Mouse (Mus musculus): ENCODE data around the gene Bnip1.

The Bnip1 gene

DNA sequence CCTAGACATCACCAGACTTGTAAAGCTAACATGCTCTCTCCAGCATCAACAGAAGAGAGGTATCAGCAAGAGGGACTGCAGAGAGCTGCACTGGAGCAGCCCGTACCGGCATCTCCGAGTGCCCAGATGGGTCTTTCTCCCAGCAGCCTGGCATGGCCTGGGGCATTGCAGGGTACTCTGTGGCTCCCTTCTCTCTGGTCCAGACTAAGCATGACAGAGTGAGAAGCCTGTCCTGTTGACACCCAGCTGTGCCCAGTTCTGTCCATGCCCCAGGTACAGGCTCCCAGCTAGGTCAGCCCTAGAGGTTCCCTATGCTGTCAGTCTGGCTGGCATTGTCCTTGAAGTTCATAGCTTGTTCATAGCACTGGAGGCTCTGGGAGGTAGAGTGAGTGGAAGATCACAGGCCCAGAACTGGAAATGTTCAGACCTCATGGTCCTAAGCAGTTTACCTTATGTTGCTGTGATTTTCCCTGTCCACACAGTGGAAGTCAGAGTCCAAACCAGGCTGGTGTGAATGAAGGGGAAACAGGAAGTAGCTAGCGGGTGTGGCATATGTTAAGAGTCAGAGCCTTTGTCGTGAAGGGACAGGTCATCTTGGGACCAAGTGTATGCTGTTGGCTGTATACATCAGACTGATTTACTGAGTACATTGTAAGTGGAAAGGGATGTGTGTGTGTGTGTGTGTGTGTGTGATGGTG, 12.4 kb downstream of the Bnip1 start:
- DNase-seq (ENCODE audit: low read depth) = no peak

DNA sequence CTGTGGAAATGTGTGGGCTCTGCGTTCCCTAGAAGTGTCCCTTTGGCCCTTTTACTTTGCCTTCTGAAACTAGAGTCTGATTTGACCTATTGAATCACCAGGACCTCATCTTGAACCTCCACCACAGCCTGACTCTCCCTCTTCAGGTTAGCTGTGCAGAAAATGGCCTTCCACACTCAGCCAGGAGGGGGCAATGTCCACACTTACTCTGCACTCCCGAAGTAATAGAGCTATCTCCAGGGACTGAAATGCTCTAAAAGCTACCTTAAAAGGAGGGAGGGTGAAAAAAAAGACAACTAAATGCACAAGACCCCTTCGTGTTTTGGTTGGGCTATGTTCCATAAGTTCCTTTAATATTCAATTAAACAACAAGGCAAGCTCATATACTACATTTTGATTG, 13.9 kb downstream of the Bnip1 start:
- peak; percentile 84 for DNase-seq (ENCODE audit: low read depth)

DNA sequence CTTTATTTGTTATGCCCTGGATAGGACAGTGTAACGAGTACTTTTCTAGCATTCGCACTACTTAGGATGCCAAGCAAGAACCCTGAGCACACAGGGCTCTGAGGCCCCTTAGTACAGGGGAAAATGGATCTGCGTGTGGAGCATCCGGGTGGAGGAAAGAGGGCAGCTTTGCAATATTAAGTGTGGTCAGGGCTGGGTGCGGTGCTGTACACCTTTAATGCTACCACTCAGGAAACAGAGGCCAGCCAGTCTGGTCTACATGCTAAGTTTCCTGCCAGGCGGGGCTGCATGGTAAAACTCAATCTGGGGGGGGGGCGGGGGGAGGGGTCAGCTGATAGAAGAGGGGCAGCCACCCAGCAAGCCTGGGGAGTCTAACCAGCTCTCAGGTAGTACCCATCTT, 14.5 kb downstream of the Bnip1 start:
- no peak for DNase-seq (ENCODE audit: low read depth)

DNA sequence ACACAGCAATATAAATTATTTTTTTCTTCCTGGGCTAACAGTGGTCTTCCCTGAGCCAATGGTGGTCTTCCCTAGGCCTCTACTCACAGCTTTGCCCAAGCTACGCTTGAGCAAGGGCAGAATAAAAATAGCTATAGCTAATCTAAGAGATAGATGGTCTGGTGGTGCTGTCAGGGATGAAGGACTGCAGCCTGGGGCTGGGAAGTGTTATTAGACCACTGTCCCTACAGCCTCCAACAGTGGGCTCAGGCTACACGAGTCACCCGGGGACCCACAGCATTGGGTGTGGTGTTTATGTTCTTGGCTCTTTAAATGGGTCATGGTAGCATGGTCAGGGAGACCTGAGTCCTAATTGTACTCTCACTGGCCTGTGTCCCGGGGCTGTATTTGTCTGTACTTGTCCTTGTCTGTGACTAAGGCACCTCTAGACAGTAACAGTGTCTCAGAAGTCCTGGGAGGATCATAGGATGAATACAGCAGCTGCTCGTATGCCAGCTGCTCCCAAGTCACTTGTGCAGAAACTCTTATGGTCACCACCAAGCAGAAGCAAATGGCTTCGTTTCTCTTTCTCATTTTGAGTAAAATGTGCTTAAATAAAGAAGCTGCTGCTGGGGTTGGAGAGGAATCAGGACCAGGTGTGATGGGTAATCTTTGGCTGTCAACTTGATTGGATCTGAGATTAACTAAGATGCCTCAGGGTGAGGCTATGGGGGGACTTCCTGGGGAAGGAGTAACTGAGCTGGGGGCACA, 16.7 kb downstream of the Bnip1 start:
- DNase-seq (ENCODE audit: low read depth) = no peak

DNA sequence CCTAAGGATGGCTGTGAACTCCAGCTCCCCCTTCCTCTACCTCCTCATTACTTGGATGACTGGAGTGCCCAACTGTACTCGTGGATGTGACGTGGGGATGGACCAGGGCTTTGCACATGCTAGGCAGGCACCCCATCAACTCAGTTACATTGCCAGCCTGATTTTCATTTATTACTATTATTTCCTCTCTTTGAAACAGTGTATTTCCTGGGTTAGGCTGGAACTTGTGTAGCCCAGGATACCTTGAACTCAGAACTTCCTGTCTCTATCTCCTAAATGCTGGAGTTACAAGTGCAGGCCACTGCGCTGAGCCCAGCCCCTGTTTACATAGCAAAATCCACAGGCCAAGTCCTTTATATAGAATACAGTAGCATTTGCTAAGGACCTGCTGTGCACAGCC, 22.0 kb downstream of the Bnip1 start:
- no peak for DNase-seq (ENCODE audit: low read depth)

DNA sequence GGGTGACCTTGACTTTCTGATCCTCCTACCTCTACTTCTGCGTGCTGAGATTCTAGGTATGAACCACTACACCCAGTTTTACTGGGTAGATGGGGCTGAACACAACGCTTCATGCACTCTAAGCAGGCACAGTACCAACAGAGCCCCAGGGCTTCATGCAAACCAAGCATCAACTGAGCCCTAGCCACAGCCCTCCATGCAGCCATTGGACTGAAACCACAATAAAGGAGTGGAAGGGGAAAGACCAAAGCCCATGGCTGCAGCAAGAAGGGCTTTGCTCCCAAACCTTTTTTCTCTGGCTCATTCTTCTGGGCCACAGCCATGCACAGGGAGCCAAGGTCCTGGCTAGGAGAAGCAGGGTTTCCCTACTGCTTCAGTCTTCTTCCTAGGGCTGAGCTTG, 31.7 kb downstream of the Bnip1 start:
- no peak for DNase-seq (ENCODE audit: low read depth)

DNA sequence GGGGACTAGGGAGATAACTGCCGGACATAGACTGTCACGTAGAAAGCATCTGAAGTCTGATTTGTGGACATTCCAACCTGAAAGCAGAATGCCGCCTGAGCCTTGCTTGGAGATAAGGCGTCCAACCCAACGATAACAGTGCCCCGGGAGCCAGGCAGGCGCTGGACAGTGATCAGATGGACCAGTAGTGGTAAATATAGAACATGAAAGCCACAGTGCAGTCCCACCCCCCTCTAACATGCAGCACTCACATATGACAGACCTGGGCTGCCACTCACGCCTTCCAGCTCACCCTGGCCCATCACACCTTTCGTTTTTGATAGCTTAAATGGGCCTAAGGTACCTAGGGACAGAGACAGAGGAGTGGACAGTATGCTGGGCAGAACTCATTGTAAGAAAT, 32.6 kb downstream of the Bnip1 start:
- DNase-seq (ENCODE audit: low read depth) = no peak

DNA sequence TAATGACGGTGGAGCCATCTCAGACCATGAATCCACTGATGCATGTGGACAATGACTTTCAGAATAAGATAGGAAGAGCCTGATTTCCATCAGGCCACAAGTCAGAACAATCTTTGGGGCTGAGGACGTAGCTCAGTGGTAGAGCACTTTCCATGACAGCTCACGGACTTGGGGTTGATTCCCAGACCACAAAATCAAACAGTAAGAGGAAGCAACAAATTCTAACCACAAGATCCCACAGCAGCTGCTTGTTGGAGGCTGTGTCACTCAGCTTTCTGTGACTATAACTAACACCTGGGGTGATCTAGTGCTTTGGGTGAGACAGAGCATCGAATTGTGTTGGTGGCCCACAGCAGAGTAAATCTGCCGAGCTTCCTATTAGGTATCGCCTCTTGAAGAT, 35.9 kb downstream of the Bnip1 start:
- no peak for DNase-seq (ENCODE audit: low read depth)

DNA sequence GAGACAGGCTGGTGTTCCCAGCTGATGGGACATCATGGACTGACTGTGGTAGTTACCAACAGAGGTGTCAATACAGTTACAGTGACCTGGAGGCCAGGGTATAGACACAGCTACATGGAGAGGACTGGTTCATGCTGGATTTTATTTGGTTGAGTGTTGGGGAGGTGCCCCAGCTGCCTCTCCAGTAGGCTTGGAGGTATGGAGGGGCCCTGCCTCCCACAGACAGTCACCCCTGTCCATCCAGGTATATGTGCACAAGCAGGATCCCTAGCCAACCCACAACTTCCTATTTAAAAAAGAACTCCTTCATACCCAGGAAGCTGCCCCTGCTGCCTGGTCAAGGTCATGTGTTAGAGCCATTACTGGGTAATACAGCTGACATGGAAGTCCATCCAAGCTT, 36.9 kb downstream of the Bnip1 start:
- DNase-seq (ENCODE audit: low read depth) = no peak

DNA sequence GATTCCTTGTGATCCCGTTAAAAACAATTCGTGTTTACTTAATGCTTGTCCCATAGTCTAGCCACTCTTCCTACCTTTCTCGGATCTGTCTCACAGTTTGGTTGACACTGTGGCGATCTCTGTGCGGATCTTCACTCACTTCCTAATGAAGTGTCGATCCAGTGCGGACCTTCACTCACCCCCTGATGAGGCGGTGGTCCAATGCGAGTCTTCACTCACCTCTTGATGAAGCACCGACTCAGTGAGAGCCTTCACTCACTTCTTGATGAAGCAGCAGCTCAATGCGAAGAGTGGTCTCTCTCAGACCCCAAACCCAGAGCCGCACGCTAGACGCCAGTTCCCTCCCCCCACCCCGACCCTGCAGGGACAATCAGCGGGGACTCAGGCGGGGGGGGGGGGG, 45.3 kb downstream of the Bnip1 start:
- no peak for DNase-seq (ENCODE audit: low read depth)

DNA sequence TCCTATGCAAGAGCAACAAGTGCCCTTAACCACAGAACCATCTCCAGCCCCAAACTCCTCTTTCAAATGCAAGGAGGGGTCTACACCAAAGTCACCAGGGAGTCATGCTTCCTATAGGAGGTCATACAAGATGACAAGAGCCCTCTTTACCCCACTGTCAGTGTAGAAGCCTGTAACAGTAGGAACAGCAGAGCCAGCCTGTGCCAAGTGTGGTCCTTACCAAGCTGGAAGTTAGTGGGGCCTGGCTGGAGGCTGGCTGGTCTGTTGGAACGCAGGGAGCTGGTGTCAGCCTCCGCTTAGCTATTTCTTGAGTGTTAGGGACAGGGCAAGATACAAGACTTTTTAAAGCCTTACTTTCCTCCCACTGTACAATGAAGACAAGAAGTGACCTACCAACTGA, 52.9 kb downstream of the Bnip1 start:
- no peak for DNase-seq (ENCODE audit: low read depth)

DNA sequence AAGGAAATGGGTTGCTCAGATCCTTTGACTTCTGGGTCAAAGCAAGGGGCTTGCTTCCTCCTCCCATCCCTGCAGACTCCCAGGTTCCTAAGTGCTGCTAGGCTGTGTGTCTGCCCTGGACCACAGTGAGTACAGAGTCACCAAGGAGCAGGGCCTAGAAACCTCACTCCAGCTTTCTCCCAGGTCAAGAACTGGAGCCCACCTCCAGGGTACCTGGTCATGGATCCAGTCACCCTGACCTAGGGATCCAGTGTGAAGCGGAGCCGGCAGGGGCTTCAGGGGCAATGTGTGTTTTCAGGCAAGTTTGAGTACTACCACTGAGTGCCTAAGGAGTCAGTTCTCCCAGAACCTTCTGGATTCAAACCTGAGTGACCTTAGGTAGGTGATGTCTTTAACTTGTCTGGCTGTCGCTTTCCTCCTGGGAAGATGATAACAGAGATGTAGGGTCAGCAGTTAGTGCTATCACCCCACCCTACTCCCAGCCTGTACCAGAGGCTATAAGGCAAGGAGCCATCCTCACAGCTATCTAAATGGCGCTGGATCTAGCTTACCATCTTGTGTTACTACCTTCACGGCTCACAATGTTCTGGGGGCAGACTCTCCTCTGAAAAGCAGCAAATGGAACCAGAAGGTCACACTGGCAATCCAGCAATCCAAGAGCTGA, 53.6 kb downstream of the Bnip1 start:
- DNase-seq (ENCODE audit: low read depth) = no peak

DNA sequence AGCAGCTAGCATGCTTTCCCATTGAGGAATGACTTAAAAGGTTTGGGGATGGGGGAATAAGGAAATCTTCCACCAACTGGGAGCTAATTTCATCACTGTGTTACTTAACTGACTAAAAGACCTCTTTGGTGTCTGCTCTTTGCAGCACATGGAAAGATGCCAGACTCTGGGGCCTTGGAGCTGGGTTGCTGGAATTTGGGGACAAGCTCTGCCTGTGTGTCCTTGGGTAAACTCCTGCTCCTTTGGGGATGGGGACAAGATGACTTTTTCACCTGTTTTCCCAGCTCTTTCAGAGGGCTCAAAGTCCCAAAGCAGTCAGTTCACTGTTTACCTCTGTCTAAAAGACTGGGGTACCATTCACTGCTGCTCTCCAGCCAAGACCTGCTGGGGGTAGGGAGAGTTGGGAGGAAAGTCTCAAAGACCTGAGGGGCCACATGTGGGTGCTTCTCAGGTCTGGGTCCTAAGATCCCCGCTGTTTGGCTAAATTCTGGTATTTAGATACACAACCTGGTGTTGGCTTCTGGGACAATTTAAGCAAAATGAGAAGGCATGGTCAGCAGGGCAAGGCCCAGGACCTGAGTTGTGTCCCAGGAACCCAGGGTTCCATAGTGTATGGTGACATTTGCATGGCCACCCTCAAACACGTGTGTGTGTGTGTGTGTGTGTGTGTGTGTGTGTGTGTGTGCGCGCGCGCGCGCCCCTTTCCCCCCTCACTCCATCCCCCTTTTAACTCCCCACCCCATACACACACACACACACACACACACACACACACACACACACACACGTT, 54.3 kb downstream of the Bnip1 start:
- no peak for DNase-seq (ENCODE audit: low read depth)

DNA sequence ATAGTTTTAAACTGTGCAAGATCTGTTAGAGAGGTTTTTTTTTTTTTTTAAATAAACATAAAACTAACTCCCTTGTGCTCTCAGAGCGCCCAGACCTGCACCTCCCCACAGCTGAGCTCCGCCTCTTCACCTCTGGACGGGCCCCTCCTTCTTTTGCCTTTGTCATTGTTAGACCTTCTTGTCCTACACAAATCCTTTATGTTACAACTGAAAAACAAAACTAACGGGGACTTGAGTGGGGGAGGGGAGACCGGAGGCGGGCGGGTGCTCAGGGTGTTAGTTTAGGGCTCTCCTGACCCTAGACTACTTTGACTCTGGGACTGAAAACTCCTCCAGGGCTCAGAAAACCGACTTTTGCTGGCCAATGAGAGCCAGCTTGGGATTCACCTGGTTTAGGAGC, 55.1 kb downstream of the Bnip1 start:
- DNase-seq (ENCODE audit: low read depth) = no peak

DNA sequence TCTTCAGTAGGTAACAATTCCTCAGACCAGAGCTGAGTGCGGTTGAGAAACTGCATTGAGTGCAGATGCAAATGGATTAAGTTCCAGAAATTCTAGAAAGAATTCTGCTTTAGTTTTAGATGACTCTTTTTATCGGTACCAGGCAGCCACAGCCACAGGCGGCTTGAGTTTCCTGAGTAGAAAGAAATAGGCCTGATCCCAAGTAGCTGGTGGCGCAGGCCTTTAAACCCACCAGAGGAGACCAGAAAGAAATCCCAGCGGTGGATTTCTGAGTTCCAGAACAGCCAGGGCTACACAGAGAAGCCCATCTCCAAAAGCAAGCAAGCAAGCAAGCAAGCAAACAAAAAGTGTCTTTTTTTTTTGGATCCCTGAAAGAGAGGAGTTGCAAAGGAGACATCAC, 55.5 kb downstream of the Bnip1 start:
- no peak for DNase-seq (ENCODE audit: low read depth)

DNA sequence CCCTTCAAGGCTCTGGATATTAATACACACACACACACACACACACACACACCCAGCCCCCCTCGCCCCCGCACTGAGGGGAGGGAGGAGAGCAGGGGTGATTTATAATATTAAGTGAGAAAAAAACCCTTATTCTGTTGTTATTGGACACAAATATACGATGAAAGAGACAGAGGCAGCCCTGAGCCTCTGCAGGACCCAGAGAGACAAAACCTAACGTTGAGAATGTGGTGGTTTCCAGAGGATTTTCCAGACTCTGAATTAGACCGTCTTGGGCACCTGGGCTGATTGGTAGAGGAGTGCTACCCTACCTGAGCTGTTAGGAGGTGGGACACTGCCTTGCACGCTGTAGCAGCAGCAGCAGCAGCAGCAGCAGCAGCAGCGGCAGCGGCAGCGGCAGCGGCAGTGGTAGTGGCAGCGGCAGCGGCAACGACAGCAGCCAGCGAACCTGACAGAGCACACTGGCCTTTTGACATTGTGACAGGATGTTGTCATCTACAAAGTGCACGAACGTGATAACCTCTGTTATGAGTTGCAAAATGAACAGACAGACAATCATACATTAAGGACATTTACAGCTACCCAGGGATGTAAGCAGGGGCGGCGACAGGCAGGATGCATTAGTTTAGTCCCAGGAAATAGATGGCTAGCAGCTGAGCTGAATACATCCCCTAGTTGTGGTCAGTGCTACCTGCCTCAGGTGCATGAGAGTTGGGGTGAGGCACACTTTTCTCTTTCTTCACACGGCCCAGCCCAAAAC, 56.1 kb downstream of the Bnip1 start:
- no peak for DNase-seq (ENCODE audit: low read depth)

DNA sequence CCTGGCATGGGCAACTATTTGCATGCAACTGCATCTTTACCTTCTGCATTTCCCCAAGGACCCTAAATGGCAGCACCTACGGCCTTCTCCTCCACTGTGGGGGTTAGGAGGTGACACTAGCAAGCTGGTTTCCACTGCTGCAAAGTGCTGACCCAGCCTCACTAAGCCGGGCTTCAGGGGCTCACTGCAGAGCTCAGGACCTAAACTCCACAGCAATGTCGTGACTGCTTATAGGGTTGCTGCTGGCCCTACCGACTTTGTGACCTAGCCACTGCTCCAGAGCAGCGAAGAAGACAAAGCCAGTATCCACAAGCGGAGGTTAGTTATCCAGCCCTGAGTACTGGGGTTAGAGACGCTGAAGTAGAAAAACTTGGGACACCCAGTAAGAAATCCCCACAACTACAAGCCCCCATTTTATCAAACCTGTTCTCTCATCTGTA, 56.7 kb downstream of the Bnip1 start:
- no peak for DNase-seq (ENCODE audit: low read depth)

DNA sequence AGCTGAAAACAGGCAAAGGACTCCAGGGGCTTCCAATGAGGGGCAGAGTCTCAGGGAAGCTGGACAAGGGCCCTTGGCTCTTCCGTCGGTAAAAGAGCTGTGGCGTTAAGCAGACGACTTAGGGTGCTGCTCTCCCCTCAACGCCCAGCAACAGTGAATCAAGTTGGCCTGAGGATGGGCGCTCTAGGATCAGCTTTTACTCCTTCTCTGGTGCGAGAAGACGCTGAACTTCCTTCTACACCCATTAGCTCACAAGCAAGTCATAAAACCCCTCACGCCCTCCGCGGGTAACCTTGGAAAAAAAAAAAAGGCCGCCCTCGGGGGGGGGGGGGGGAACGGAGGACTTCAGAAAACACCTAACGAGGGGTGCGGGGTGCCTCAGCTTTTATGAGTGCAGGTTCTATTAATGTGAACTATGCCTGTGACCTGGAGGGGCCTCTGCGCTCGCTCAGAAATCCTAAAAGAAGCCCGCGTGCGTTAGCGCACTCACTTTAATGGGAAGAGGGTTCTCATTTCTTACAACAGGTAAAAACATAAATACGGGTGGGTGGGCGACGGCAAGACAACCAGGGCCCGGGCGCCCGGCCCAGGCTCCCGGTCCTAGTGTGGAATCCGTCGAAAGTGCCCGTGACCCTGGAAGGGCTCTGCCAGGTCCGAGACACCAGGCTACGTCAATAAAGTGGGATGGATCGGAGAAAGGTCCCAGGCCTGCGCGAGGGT, 57.5 kb downstream of the Bnip1 start:
- no peak for DNase-seq (ENCODE audit: low read depth)

DNA sequence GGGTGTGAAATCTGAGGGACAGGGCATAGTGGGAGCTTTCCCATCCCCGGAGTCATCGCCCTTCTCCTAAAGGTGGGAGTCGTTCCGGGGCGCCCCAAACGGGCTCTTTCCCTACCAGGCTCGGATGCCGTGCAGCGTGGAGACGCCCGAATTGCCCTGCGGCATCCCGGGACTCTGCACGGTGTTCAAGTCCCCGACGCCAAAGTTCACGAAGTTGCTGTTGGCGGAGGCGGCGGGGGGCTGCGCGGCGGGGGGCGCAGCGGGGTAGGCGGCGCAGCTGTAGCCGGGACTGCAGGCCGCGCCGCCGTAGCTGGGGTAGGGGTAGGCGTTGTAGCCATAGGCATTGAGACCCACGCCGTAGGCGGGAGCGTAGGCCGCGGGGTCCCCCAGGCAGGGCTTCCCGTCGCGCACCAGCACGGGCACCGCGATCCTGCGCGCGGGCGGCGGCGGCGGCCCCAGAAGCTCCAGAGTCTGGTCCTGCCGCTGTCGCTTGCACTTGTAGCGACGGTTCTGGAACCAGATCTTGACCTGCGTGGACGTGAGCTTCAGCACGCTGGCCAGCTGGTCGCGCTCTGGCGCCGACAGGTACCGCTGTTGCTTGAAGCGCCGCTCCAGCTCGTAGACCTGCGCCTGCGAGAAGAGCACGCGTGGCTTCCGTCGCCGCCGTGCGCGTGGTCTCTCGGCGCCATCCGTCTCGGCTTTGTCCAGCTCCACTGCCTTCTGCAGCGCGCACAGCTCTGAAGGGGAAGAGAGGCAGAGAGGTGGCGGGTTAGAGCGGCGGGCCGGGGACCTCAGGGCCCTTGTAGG, 58.2 kb downstream of the Bnip1 start:
- no peak for DNase-seq (ENCODE audit: low read depth)

DNA sequence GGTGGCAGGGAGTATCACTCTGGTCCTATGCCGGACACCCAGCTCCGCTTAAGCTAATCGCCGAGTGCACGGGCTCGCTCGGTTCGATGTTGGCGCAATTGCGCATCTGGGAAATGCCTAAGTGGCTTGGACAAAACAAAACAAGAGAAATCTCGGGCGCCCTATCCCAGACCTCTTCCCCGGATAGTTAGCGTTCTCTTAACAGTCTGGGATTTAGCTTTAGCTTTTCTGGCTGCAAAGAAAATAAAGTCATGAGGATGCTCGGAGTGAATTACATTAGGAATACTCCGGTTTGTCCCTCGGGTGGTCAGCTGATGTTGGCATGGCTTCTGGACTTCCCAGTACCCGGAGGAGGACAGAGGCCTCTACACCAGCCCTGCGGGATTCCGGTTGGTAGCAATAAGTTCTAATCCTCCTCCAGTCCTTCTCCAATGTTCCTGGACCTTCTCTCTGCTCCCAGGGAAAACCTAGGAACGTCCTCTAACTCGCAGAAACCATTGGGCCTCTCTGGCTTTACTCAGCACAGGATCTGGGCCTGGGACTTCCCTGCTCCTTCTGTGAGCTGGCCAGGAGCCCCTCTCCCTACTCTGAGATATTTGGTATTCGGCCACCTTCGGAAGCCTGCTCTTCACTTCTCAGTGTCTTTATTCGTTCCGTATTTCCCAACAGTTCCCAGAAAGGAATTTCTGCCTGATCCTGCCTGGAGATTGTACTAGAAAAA, 59.0 kb downstream of the Bnip1 start:
- no peak for DNase-seq (ENCODE audit: low read depth)
